ENCODE assay signal across 8 mouse cellular contexts in genomic region chr4:120405806-120406638, GRCm38 (mm10). TPM values are rescaled to one million over a fixed set of nuclear protein-coding genes. Genes with fewer than 3 reads are reported as not detected.
DNase-seq lines count a peak whose midpoint lies in the region; ATAC-seq and TF ChIP-seq lines count a peak whose summit lies in the region.

No protein-coding gene starts in this region.

- H3K4me1 ChIP-seq in lung, postnatal 0 days (ENCODE audit: insufficient read depth, low read depth, low read length), result peaks cover 4% of the 10 kb centered on the region; the same call in 1 of the 2 replicates
- no peaks in the 10 kb centered on the region for H3K4me1 ChIP-seq in brown adipose tissue, adult 24 weeks (ENCODE audit: control insufficient read depth, insufficient read depth, insufficient read length, low read length)
- H3K4me1 ChIP-seq in heart, embryonic 16.5 days (ENCODE audit: control insufficient read depth, insufficient read depth, low read length), result peaks cover 16% of the 10 kb centered on the region
- peaks cover 23% of the 10 kb centered on the region for H3K4me1 ChIP-seq in liver, embryonic 16.5 days (ENCODE audit: control insufficient read depth, low read depth, low read length)
- peaks cover 11% of the 10 kb centered on the region; the same call in 1 of the 2 replicates for H3K4me1 ChIP-seq in stomach, embryonic 16.5 days (ENCODE audit: control insufficient read depth, insufficient read depth, low read length)

- H3K36me3 ChIP-seq in lung, postnatal 0 days (ENCODE audit: insufficient read depth, low read length), result no peaks in the 10 kb centered on the region
- H3K36me3 ChIP-seq in heart, embryonic 16.5 days (ENCODE audit: control insufficient read depth, insufficient read depth), result no peaks in the 10 kb centered on the region
- no peaks in the 10 kb centered on the region for H3K36me3 ChIP-seq in liver, embryonic 16.5 days (ENCODE audit: control insufficient read depth, insufficient read depth)
- no peaks in the 10 kb centered on the region for H3K36me3 ChIP-seq in stomach, embryonic 16.5 days (ENCODE audit: control insufficient read depth, insufficient read depth, low read length)

- no peak for TF ChIP-seq CTCF in lung, postnatal 0 days (IDR thresholded peaks at IDR 0.05)

- no peak for TF ChIP-seq EP300 in lung, postnatal 0 days (IDR thresholded peaks at IDR 0.05)

- H3K27me3 ChIP-seq in lung, postnatal 0 days (replicated peaks; ENCODE audit: insufficient read depth, low read length), result no peaks in the 10 kb centered on the region
- H3K27me3 ChIP-seq in heart, embryonic 16.5 days (ENCODE audit: control insufficient read depth, insufficient read depth, low read length), result no peaks in the 10 kb centered on the region
- H3K27me3 ChIP-seq in liver, embryonic 16.5 days (ENCODE audit: control insufficient read depth, insufficient read depth, low read depth, low read length), result no peaks in the 10 kb centered on the region
- H3K27me3 ChIP-seq in stomach, embryonic 16.5 days (ENCODE audit: control insufficient read depth, insufficient read depth, low read length), result no peaks in the 10 kb centered on the region

- 2% methylated on average over 25 of the region's 25 CpGs for WGBS in lung, postnatal 0 days
- under 1% methylated on average over 25 of the region's 25 CpGs for WGBS in heart, embryonic 16.5 days
- whole genome bisulfite sequencing in liver, embryonic 16.5 days (ENCODE audit: insufficient replicate concordance), result 1% methylated on average over 25 of the region's 25 CpGs
- 2% methylated on average over 25 of the region's 25 CpGs for WGBS in stomach, embryonic 16.5 days

- H3K4me2 ChIP-seq in lung, postnatal 0 days (replicated peaks; ENCODE audit: low read depth, low read length), result peak overlapping the region; percentile 76
- H3K4me2 ChIP-seq in heart, embryonic 16.5 days (ENCODE audit: low read depth, low read length), result peak overlapping the region; percentile 64
- H3K4me2 ChIP-seq in liver, embryonic 16.5 days (ENCODE audit: low read depth, low read length), result peak overlapping the region; percentile 70
- peak overlapping the region; percentile 55 for H3K4me2 ChIP-seq in stomach, embryonic 16.5 days (ENCODE audit: low read depth, low read length)

- H3K9ac ChIP-seq in lung, postnatal 0 days (replicated peaks; ENCODE audit: low read depth), result peak overlapping the region; percentile 91
- H3K9ac ChIP-seq in heart, embryonic 16.5 days (ENCODE audit: low read length), result peak overlapping the region; percentile 100
- peak overlapping the region; percentile 94 for H3K9ac ChIP-seq in liver, embryonic 16.5 days (ENCODE audit: low read depth, low read length)
- peak overlapping the region; percentile 100 for H3K9ac ChIP-seq in stomach, embryonic 16.5 days (ENCODE audit: low read length)

- peak; percentile 27 for ATAC-seq in lung, postnatal 0 days
- ATAC-seq in heart, embryonic 16.5 days (replicated peaks; ENCODE audit: extremely low read depth, insufficient read depth, low FRiP score), result peak; percentile 2; the same call in 1 of the 2 replicates
- peak; percentile 25 for ATAC-seq in liver, embryonic 16.5 days (ENCODE audit: low read depth)
- no peak for ATAC-seq in stomach, embryonic 16.5 days (ENCODE audit: insufficient read depth, low FRiP score)

- DNase-seq in lung, postnatal 0 days (ENCODE audit: low spot score), result peak; percentile 52
- DNase-seq in lung, postnatal 10 days, result no peak
- DNase-seq in right cerebral cortex, postnatal 14 days, result no peak
- no peak for DNase-seq in cerebellum, postnatal 36 days

- H3K9me3 ChIP-seq in lung, postnatal 0 days (ENCODE audit: low read length), result no peaks in the 10 kb centered on the region
- H3K9me3 ChIP-seq in heart, embryonic 16.5 days (replicated peaks; ENCODE audit: control insufficient read depth, low read length), result no peaks in the 10 kb centered on the region
- H3K9me3 ChIP-seq in liver, embryonic 16.5 days (replicated peaks; ENCODE audit: control insufficient read depth, low read length), result no peaks in the 10 kb centered on the region
- H3K9me3 ChIP-seq in stomach, embryonic 16.5 days (replicated peaks; ENCODE audit: control insufficient read depth, low read length), result no peaks in the 10 kb centered on the region

- H3K27ac ChIP-seq in lung, postnatal 0 days (ENCODE audit: low read length), result peak overlapping the region; percentile 95
- no peak overlapping the region for H3K27ac ChIP-seq in brown adipose tissue, adult 24 weeks (replicated peaks; ENCODE audit: low read depth, low read length)
- H3K27ac ChIP-seq in heart, embryonic 16.5 days (ENCODE audit: low read length), result peak overlapping the region; percentile 99
- peak overlapping the region; percentile 90 for H3K27ac ChIP-seq in liver, embryonic 16.5 days (ENCODE audit: low read length)
- peak overlapping the region; percentile 94 for H3K27ac ChIP-seq in stomach, embryonic 16.5 days (ENCODE audit: low read length)

- peak overlapping the region; percentile 96 for H3K4me3 ChIP-seq in lung, postnatal 0 days (ENCODE audit: low read depth, low read length)
- peak overlapping the region; percentile 93 for H3K4me3 ChIP-seq in brown adipose tissue, adult 24 weeks (ENCODE audit: insufficient read depth, low read depth, low read length)
- peak overlapping the region; percentile 99 for H3K4me3 ChIP-seq in heart, embryonic 16.5 days (ENCODE audit: low read length)
- H3K4me3 ChIP-seq in liver, embryonic 16.5 days (ENCODE audit: low read depth, low read length), result peak overlapping the region; percentile 97
- peak overlapping the region; percentile 98 for H3K4me3 ChIP-seq in stomach, embryonic 16.5 days (replicated peaks; ENCODE audit: low read length)

RNA-seq across cellular contexts. Expression of gene Scmh1, which starts 0.9 kb away (rescaled TPM):
- 24.6 and 26.1 TPM in 2 replicates for polyA plus RNA-seq in lung, postnatal 0 days (2015; fragmentation: Nextera tagmentation; extraction: Ambion mirVana)
- 7.6 and 10.3 TPM in 2 replicates for polyA plus RNA-seq in brown adipose tissue, adult 24 weeks (2012; ENCODE audit: insufficient read depth, insufficient read length, missing spikeins)
- 67.4 and 71.4 TPM in 2 replicates for polyA plus RNA-seq in heart, embryonic 16.5 days (2015; fragmentation: Nextera tagmentation; extraction: Ambion mirVana)
- polyA plus RNA-seq in liver, embryonic 16.5 days (2015; fragmentation: Nextera tagmentation; extraction: Ambion mirVana), result 9.6 and 10.1 TPM in 2 replicates
- polyA plus RNA-seq in stomach, embryonic 16.5 days (2015; fragmentation: Nextera tagmentation; extraction: Ambion mirVana), result 40.0 and 44.6 TPM in 2 replicates
